ENCODE assay signal across 11 mouse cellular contexts in the genomic region with DNA sequence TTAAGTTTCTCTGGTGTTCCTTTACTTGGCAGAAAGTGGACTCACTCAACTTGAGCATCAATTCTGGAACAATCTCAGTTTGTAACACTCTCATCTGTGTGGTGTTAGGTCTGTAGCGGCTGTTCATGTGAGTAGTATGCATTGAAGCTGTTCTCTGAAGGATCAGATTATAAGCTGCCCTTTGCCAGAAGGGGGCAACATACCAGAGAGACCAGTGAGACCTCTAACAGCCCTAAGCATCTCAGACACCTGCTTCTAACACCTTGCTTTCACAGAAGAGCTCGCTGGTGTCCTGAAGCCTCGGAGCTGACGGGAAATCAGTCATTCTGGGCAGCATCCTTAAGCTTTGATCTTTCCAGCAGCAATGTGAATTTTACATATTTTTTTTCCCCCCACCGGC. TPM values are rescaled to one million over a fixed set of nuclear protein-coding genes. Genes with fewer than 3 reads are reported as not detected.
DNase-seq lines count a peak whose midpoint lies in the region; ATAC-seq and TF ChIP-seq lines count a peak whose summit lies in the region.
"Had no signal": no experiment of that assay in that cellular context is flagged by ENCODE, and none has a peak within 500 bp of the region (broad histone marks: within the 10 kb centered on the region; RNA-seq: fewer than 3 reads in every experiment).

No protein-coding gene starts in this region.

- WGBS in intestine, postnatal 0 days, result 47% methylated on average over 5 of the region's 5 CpGs
- 63% methylated on average over 5 of the region's 5 CpGs for WGBS in intestine, embryonic 16.5 days

- H3K36me3 ChIP-seq in intestine, postnatal 0 days (ENCODE audit: control insufficient read depth, insufficient read depth), result no peaks in the 10 kb centered on the region
- H3K36me3 ChIP-seq in intestine, embryonic 16.5 days (ENCODE audit: control insufficient read depth, insufficient read depth, low read length), result no peaks in the 10 kb centered on the region
- H3K36me3 ChIP-seq: lung, embryonic 15.5 days had no signal

- 0 out of 2 replicates have a peak, but pooled peaks have one; percentile 16 for TF ChIP-seq CTCF in intestine, postnatal 0 days (IDR thresholded peaks at IDR 0.05; ENCODE audit: low read depth)

- peak; percentile 50 for DNase-seq in 416B (ENCODE audit: low read depth)
- peak; percentile 50 for DNase-seq in ES-CJ7 (ENCODE audit: low read depth, low spot score)
- DNase-seq in retina, embryonic 14.5 days (ENCODE audit: low spot score), result peak; percentile 35
- no peak for DNase-seq in spleen, adult 12 weeks (ENCODE audit: low spot score)
- DNase-seq in urinary bladder, postnatal 25 days (ENCODE audit: low spot score), result no peak
- DNase-seq: adrenal gland, adult 2 months; kidney, adult 8-10 months had no signal

- no peak overlapping the region for H3K9ac ChIP-seq in intestine, postnatal 0 days (ENCODE audit: low read depth, low read length)
- no peak overlapping the region for H3K9ac ChIP-seq in intestine, embryonic 16.5 days (ENCODE audit: low read depth, low read length)
- H3K9ac ChIP-seq: lung, embryonic 15.5 days had no signal

- no peaks in the 10 kb centered on the region for H3K9me3 ChIP-seq in intestine, postnatal 0 days (ENCODE audit: control insufficient read depth)
- no peaks in the 10 kb centered on the region for H3K9me3 ChIP-seq in intestine, embryonic 16.5 days (ENCODE audit: control insufficient read depth, low read length)
- H3K9me3 ChIP-seq: lung, embryonic 15.5 days had no signal

- ATAC-seq in intestine, postnatal 0 days, result no peak
- no peak for ATAC-seq in intestine, embryonic 16.5 days

- no peak overlapping the region for H3K4me2 ChIP-seq in intestine, postnatal 0 days (replicated peaks; ENCODE audit: low read depth)
- H3K4me2 ChIP-seq in intestine, embryonic 16.5 days (ENCODE audit: low read depth, low read length), result no peak overlapping the region
- H3K4me2 ChIP-seq: heart, embryonic 11.5 days; lung, embryonic 15.5 days had no signal

- H3K4me3 ChIP-seq in intestine, postnatal 0 days (ENCODE audit: low read depth, low read length), result no peak overlapping the region
- H3K4me3 ChIP-seq in intestine, embryonic 16.5 days (ENCODE audit: low read length), result no peak overlapping the region
- H3K4me3 ChIP-seq: lung, embryonic 15.5 days had no signal

- H3K4me1 ChIP-seq in intestine, postnatal 0 days (replicated peaks; ENCODE audit: control insufficient read depth, insufficient read depth, low read length), result no peaks in the 10 kb centered on the region
- no peaks in the 10 kb centered on the region for H3K4me1 ChIP-seq in intestine, embryonic 16.5 days (ENCODE audit: control insufficient read depth, insufficient read depth, low read length)
- H3K4me1 ChIP-seq: lung, embryonic 15.5 days had no signal

- H3K27ac ChIP-seq in intestine, postnatal 0 days (ENCODE audit: low read depth, low read length), result no peak overlapping the region
- H3K27ac ChIP-seq in intestine, embryonic 16.5 days (ENCODE audit: low read length), result no peak overlapping the region
- H3K27ac ChIP-seq: lung, embryonic 15.5 days had no signal

- no peaks in the 10 kb centered on the region for H3K27me3 ChIP-seq in intestine, postnatal 0 days (replicated peaks; ENCODE audit: control insufficient read depth, insufficient read depth, low read length)
- H3K27me3 ChIP-seq in intestine, embryonic 16.5 days (replicated peaks; ENCODE audit: control insufficient read depth, insufficient read depth, low read length), result no peaks in the 10 kb centered on the region; the same call in 1 of the 2 replicates
- H3K27me3 ChIP-seq: lung, embryonic 15.5 days had no signal

RNA-seq across cellular contexts. Expression of gene 1700010I14Rik, which starts 42.0 kb away (rescaled TPM):
- polyA plus RNA-seq in intestine, postnatal 0 days (2015; fragmentation: Nextera tagmentation; extraction: Ambion mirVana), result 1.2 TPM in 2 replicates
- 1.0 and 1.2 TPM in 2 replicates for polyA plus RNA-seq in intestine, embryonic 16.5 days (2015; fragmentation: Nextera tagmentation; extraction: Ambion mirVana)

Comparison
In these comparisons a context has a peak if more than half of its experiments do, and no peak if none do; other contexts are left out.
1. DNase-seq: peak in 416B (single experiment), ES-CJ7 (single experiment) and retina, embryonic 14.5 days (single experiment); none in spleen, adult 12 weeks (single experiment) and urinary bladder, postnatal 25 days (single experiment).